Mouse (Mus musculus) skeletal muscle tissue, adult 2 months (tissue): ENCODE data around the gene Kpna7.
"Not testable (repeated sequence)": the region's sequence is repeated elsewhere in the genome, so short reads cannot be mapped to it uniquely, and the experiment has no call there.

Experiments
- DNase-seq: peaks from one replicate; pipeline ENCODE4 v3.0.0-alpha.2; 2012; ENCODE audit warnings: low read depth, low spot score

Kpna7 gene

DNA sequence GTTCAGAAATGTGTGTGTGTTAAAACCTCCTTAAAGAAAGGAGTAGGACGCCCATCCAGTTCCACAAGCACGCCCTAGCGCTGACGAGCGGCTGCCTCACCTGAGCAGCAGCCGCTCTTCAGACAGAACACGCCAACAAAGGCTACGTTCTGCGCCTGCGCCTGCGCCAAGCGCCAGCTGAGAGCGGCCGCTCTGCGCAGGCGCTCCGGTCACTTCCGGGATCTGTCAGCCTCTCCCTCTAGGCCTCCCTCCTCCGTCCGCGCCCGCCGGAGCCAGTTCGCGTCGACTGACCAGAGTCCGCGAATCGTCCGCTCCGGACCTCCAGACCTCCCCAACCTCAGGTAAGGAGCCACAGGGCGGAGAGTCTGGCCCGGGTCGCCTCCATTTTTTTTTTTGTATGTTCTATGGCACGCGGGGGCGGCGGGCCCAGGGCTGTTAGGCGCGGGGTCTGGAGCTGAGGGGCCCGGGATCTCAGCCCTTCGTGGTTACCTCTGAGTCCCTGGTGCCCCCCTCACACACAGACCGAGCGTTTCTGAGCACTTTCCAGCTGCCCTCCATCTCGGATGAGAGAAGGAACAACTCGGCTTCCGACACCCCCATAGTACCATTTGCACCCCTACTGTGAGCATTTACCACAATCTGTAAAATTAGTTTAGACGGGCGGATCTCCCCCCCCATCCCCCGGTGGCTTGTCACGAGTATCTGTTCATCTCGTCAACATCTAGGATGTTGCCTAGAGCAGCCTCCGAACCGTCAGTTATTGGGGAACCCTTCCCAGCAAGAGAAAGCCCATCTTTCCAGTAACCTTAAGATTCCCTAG, at the start of gene Kpna7, which contains the start of gene Arpc1a:
TSS of gene Kpna7 (minus strand) at position 399 of the 820 bp plus-strand sequence.
TSS of gene Arpc1a (plus strand) at position 199 of the 820 bp plus-strand sequence.
- DNase-seq: peak; percentile 95

DNA sequence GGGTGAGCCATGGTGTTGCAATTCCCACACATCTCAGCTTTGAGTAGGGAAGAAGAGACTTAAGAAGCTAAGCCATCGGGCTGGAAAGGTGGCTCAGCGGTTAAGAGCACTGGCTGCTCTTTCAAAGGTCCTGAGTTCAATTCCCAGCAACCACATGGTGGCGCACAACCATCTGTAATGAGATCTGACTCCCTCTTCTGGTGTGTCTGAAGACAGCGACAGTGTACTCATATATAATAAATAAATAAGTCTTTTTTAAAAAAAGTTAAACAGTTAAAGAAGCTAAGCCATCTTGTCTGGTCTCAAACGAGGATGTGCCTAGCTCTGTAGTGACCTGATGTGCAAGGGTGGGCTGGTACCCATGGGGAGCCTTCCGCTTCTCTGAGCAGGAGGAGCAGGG, 49.4 kb upstream of the Kpna7 start:
- not testable (repeated sequence) for DNase-seq

- no peak for DNase-seq
Measured at GRCm38 (mm10) chr5:145130995-145131394, 47.2 kb upstream of the Kpna7 start.

DNA sequence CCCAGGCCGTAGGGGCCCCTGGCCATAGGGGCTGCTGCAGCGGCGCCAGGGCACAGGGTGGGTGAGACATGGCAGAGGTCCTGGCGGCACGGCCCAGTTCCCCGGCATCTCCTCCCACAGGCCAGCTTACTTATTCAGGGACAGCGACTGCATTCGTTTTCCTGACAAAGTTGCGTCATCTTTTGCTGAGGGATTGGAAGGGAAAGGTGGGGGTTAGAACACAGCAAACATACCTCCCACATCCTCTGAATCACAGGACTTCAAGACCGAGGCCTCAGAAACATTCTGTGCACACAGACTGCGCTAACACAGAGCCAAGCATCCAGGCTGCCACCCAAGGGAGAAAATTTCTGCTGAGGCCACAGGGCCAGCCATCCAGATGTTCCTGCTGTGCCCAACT, 46.4 kb upstream of the Kpna7 start:
- DNase-seq: no peak

GRCm38 (mm10) chr5:145129773-145130172, 45.9 kb upstream of the Kpna7 start:
- DNase-seq: not testable (repeated sequence)

GRCm38 (mm10) chr5:145129124-145129523, 45.3 kb upstream of the Kpna7 start:
- no peak for DNase-seq

- DNase-seq: no peak
Measured at GRCm38 (mm10) chr5:145126580-145126979, 42.8 kb upstream of the Kpna7 start.

GRCm38 (mm10) chr5:145123396-145123795, 39.6 kb upstream of the Kpna7 start:
- no peak for DNase-seq

DNA sequence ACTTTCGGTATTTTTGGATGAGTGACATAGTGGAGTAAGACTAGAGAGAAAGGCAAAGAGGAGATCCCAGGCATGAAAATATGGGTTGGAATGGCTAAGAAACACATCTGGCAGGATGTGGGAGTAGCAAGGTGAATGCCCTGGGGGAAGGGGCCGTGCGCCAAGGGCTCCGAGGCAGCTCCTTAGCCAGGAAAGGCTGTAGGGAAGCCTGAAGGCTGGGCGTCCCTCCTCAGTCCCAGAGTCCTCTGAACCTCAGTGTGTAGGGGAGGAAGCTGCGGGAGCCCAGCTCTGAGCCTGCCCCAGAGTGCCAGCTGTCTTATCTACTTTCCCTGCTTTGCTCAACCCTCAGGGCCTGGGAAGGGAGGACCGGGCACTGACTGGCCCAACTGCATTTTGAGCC, 37.1 kb upstream of the Kpna7 start:
- no peak for DNase-seq

GRCm38 (mm10) chr5:145119385-145119784, 35.6 kb upstream of the Kpna7 start:
- DNase-seq: no peak

DNA sequence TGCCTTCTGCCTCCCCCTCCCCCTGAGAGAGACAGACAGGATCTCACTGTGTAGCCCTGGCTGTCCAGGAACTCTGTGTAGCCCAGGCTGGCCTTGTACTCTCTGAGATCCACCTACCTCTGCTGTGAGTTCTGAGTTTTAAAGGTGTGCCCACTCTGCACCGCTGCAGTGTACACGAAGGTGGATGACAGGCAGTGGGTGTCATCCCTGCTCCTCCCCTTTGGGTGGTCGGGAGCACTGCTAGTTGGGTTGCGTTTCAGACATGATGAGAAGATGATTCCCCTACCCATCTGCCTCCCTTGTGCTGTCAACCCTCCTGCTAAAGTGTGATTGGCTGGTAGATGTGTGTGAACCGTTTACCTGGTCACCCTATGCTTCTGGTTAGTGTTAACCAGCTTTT, 34.6 kb upstream of the Kpna7 start:
- DNase-seq: no peak

GRCm38 (mm10) chr5:145118005-145118404, 34.2 kb upstream of the Kpna7 start:
- DNase-seq: no peak

DNA sequence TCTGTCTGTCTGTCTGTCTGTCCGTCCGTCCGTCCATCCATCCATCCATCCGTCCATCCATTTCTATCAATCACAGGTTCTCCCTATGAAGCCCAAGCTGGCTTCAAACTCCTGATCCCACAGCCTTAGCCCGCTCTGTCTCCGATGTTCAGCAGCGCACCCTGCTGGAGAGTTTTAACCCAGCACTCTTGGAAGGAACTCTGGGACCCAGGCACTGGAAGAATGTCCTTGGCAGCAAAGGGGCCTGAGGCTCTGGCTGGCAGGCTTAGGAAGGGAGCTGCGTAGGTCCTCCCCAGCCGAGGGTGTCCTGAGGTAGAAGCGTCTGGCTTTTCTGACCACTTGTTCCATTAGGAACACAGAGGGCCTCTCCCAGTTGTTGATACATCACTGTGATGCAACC, 33.1 kb upstream of the Kpna7 start:
- peak; percentile 40 for DNase-seq

DNA sequence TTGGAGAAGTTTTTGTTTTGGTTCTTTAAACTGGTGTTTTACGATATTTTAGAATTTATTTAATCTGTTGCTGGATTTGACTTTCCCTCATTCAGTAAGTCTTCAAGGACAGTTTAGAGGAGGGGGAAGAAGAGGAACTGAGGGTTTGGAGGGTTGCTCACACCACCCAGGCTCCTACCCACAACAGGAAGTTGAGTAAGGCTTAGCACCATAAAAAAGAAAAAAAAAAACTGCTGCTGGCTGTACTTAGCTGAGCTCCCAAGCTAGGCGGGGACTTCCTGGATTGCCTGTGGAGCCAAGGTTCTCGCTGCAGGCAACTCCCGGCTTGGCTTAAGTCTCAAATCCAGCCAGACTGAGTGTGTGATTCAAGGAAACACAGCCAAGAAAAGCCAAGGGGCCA, 32.5 kb upstream of the Kpna7 start:
- DNase-seq: peak; percentile 84

DNA sequence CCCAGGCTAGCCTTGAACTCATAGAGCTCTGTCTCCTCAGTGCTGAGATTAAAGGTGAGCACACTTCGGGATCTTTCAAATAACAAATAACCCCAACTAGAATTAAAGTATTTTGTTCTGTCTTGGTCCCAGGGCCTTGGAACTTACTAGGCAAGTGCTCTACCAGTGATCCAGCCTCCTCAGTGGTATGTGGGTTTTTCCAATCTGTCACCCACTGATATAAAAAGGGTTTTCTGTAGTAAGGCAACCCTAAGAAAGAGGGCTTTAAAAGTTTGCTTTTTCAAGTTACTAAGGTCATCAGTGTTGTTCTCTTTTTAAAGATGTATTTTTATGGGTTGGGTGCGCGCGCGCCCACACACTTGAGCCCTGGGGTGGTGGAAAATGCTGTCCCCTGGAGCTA, 31.9 kb upstream of the Kpna7 start:
- no peak for DNase-seq

- DNase-seq: peak; percentile 59
Measured at GRCm38 (mm10) chr5:145114606-145115473, 31.0 kb upstream of the Kpna7 start.

GRCm38 (mm10) chr5:145114071-145114605, 30.3 kb upstream of the Kpna7 start, which contains the start of gene Arpc1b:
TSS of gene Arpc1b (plus strand) at chr5:145114215.
- peak; percentile 44 for DNase-seq

DNA sequence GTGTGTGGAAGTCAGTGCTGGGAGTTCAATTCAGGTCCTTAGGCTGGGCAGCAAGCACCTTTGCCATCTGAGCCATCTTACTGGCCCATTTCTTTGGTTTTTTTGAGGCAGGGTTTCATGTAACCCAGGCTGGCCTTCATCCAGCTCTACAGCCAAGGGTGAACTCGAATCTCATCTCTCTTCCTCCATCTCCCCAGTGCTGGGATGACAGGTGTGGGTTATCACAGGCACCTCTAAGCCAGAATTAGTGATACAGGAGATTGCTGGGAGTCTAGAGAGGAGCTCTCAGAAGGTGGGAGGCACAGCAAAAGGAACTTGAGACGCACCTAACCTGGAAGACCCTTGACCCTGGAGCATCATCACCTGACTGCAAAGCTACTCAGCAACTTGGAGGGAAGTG, 29.6 kb upstream of the Kpna7 start:
- DNase-seq: no peak

DNA sequence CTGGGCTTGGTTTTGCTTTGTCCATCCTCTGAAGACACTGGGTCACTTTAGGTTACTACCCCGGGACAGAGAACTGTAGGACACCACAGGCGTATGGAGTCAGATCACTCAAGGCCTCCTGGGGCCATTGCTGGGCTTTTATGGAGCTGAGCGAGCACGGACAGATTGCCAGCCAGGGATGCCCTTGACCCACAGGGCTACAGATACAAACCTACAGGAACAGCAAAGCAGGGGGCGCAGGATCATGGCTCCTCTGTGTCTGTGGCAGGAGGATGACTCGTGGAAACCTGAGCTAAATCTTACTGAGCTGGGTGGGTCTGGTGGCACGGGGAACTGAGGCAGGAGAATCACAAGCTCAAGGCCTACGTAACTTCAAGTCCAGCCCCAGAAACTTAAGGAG, 28.7 kb upstream of the Kpna7 start:
- no peak for DNase-seq

- no peak for DNase-seq
Measured at GRCm38 (mm10) chr5:145110401-145110800, 26.6 kb upstream of the Kpna7 start.

DNA sequence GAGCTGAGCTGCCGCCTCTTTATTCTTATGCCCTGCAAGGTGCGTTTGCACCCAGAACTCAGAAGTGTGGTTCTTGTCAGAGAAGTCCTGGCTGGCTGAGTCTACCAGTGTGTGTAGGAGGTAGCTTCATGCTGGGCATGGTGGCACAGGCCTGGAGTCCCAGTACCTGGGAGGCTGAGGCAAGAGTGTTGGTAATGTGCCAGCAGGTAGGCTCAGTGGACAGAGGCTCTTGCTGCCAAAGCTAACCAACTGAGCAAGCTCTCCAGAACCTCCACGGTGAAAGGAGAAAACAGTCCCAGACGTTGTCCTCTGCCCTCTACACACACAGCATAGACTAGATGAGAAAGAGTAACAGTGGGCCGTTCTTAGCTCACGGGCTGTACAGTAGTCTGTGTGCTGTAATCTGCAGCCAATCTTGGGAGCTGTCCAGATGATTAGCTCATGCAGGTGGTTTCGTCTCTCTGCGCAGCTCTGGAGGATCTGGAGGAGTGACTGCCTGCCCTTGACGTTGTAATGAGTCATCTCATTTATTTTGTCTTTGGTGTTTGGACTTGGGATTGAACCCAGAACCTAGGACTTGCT, 22.0 kb upstream of the Kpna7 start:
- no peak for DNase-seq

- no peak for DNase-seq
Measured at GRCm38 (mm10) chr5:145104328-145104727, 20.5 kb upstream of the Kpna7 start.
